Mouse (Mus musculus) myocyte (in vitro differentiated cells): ENCODE results near the gene Gm49601.

Source experiments
- CEBPB ChIP-seq: IDR thresholded peaks from 2 replicates; pipeline ENCODE4 v1.6.1; 2011; ENCODE audit warnings: mild to moderate bottlenecking, moderate library complexity; ENCODE audit not compliant: poor library complexity, insufficient read depth, severe bottlenecking
- E2F4 ChIP-seq: IDR thresholded peaks from one replicate; pipeline ENCODE4 v1.6.1; 2011; ENCODE audit warnings: mild to moderate bottlenecking, control low read depth, moderate library complexity; ENCODE audit not compliant: insufficient read depth
- MAX ChIP-seq: IDR thresholded peaks from one replicate; pipeline ENCODE4 v1.6.1; 2011; ENCODE audit warnings: low read depth, mild to moderate bottlenecking, control low read depth
- MYOD1 ChIP-seq, 3 experiments: IDR thresholded peaks; one replicate each; pipeline ENCODE4 v1.6.1; 2011; ENCODE audit warnings: control low read depth in 2 of 3, low read depth in 2 of 3, mild to moderate bottlenecking in 2 of 3, moderate library complexity in 1 of 3; ENCODE audit not compliant: insufficient read length in 2 of 3, control insufficient read depth in 1 of 3
- MYOG ChIP-seq, 3 experiments: IDR thresholded peaks; one replicate each; pipeline ENCODE4 v1.6.1; 2011; ENCODE audit warnings: control low read depth in 2 of 3, low read depth in 2 of 3, mild to moderate bottlenecking in 2 of 3; ENCODE audit not compliant: insufficient read length in 2 of 3, control insufficient read depth in 1 of 3, insufficient read depth in 1 of 3
- POLR2A ChIP-seq: IDR thresholded peaks from one replicate; pipeline ENCODE4 v1.6.1; 2011; ENCODE audit warnings: low read depth, mild to moderate bottlenecking, control low read depth, moderate library complexity; ENCODE audit not compliant: insufficient read length
- POLR2AphosphoS2 ChIP-seq: IDR thresholded peaks from one replicate; pipeline ENCODE4 v1.6.1; 2011; ENCODE audit warnings: low read depth, control low read depth; ENCODE audit not compliant: insufficient read length
- REST ChIP-seq: IDR thresholded peaks from one replicate; pipeline ENCODE4 v1.6.1; 2011; ENCODE audit warnings: mild to moderate bottlenecking, control low read depth, moderate library complexity; ENCODE audit not compliant: insufficient read depth, insufficient read length
- SRF ChIP-seq: IDR thresholded peaks from one replicate; pipeline ENCODE4 v1.6.1; 2011; ENCODE audit warnings: low read depth; ENCODE audit not compliant: control insufficient read depth, insufficient read length
- TCF12 ChIP-seq: IDR thresholded peaks from one replicate; pipeline ENCODE4 v1.6.1; 2011; ENCODE audit warnings: mild to moderate bottlenecking, control low read depth; ENCODE audit not compliant: poor library complexity, insufficient read depth, severe bottlenecking
- TCF3 ChIP-seq: IDR thresholded peaks from one replicate; pipeline ENCODE4 v1.6.1; 2011; ENCODE audit warnings: low read depth, control low read depth; ENCODE audit not compliant: insufficient read length
- USF1 ChIP-seq: IDR thresholded peaks from one replicate; pipeline ENCODE4 v1.6.1; 2011; ENCODE audit warnings: low read depth, mild to moderate bottlenecking, control low read depth, moderate library complexity

DNA sequence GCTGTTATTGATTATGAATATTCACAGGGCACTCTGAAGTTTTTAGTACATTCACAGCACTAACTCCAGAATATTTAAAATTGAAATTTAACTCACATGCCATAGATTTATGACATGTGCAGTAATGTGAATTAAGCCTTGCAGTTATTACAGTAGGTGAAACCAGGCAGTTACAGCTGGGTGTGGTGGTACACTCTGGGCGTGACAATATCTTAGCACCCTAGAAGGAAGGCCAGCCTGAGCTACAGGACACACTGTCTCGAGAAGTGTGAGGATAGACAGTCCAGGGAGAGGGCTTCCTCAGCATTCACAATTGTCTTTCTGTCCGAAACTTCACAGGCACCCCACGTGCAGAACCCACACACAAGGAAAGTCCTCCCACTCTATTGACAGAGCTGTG lies 18.3 kb upstream of the Gm49601 start:
- TF ChIP-seq POLR2A (no peak), MAX (no peak), TCF12 (no peak), E2F4 (no peak), USF1 (no peak), REST (no peak), CEBPB (no peak), POLR2AphosphoS2 (no peak), SRF (no peak), MYOG (IDR thresholded peaks at IDR 0.05; ENCODE audit: control insufficient read depth in 1 of 3, insufficient read depth in 1 of 3, insufficient read length in 2 of 3, low read depth in 2 of 3) (no peak), MYOD1 (IDR thresholded peaks at IDR 0.05; ENCODE audit: control insufficient read depth in 1 of 3, insufficient read length in 2 of 3, low read depth in 2 of 3) (no peak), TCF3 (no peak)
